Mouse (Mus musculus) 416B (cell line): ENCODE measurements at regions not wholly inside any gene's neighbourhood (a gene's known extent, or its start where the extent isn't known, plus 50 kb on each side); places are given as distances from the start of the nearest gene placed in this dataset.

Source experiments
- DNase-seq: peaks from one replicate; pipeline ENCODE4 v3.0.0; 2011; ENCODE audit warnings: low read depth

DNA sequence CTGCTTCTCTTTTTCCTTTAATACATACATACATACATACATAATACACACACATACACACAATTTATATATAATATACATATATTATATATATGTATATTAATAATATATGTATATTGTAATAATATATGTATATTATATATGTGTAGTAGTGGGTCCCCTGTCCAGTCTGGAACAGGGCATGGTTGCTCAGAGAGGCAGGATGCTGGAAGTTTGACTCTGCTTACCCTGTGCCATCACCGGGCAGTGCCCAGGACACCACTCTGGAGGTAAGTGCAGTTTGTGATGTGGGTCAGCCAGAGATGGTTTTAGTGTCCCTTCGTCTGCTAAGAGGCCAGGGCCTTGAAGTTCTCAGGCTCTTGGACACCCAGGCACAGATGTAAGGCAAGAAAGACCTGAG is 923.5 kb upstream of the Nrxn1 start:
- no peak for DNase-seq

DNA sequence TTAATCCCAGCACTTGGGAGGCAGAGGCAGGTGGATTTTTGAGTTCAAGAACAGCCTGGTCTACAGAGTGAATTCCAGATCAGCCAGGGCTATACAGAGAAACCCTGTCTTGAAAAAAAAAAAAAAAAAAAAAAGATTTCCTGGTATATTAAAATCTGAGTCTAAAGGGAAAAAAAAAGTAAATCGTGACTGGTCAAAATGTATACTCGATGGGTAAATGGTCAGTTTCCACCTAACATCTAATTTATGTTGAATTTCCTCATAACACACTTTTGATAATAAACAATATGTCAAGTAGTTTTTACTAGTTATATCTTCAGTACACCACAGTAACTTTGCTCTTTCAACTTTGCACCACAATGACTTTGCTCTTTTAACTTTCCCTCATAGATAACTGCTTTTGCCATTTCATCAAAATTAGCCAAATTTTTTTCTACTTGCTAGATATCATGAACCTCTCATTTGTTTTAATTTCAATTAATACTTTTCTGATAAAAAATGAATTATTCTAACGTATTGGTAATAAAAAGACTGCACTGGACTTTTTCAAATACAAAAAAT is 922.8 kb upstream of the Nrxn1 start:
- peak; percentile 39 for DNase-seq

DNA sequence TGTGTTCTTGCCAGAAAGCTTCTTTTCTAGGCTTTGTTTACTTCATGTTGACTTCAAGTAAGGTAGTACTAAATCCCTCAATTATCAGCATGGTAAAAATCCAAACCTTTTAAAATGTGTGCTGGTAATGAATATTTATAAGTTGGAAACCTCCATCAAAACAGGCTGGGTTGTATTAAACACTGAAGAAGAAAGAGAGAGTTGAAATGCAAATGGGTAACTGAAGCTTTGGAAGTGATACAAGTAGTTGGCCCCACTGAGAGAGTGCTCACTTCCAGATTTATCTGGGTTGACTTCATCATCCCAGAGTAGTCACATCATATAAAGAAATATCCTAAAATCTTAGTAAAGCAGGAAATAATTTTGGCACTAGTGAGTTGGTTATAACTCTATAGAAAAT is 902.7 kb upstream of the Nrxn1 start:
- no peak for DNase-seq

- no peak for DNase-seq
Observed at GRCm38 (mm10) chr17:91995095-91995494, 902.2 kb upstream of the Nrxn1 start.

DNA sequence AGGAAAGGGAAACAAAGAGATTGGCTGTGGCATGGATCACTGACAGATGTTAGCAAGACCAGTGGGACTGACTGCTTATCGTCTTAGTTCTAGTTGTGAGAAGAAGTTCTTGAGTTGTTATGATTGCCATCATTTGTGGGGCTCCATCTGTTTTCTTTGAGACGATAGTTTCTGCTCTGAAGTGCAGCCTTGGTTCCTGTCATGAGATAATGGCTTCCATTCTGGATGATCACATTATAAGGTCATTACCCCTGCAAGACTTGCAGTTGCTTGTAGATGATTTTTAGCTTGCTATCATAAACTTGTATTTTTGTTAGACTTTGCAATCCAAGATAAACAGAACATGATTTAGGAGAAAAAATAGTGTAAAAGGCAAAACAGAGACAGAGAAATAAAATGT is 881.6 kb upstream of the Nrxn1 start:
- no peak for DNase-seq
